Mouse (Mus musculus): ENCODE measurements around the gene Abat.

- TF ChIP-seq GATA1 (IDR thresholded peaks at IDR 0.05; ENCODE audit: low read length) (no peak), TAL1 (IDR thresholded peaks at IDR 0.05; ENCODE audit: low read length) (no peak)
Observed at GRCm38 (mm10) chr16:8491743-8492490, 21.3 kb upstream of the Abat start.

Data from erythroblast, embryonic 14.5 days (primary cell).